Mouse (Mus musculus) spleen, postnatal 10 days (tissue): ENCODE data around the gene Rnaset2a.
"Not testable (repeated sequence)": the region's sequence is repeated elsewhere in the genome, so short reads cannot be mapped to it uniquely, and the experiment has no call there.

ENCODE experiments used
- DNase-seq, 2 experiments: peaks; one replicate each; pipeline ENCODE4 v3.0.0; 2021 to 2022; ENCODE audit warnings: low spot score in 2 of 2

The Rnaset2a gene

GRCm38 (mm10) chr17:8138116-8138515 lies 9.8 kb downstream of the Rnaset2a start:
- not testable (repeated sequence) for DNase-seq

GRCm38 (mm10) chr17:8130849-8131248 lies 17.0 kb downstream of the Rnaset2a start:
- not testable (repeated sequence) for DNase-seq

- not testable (repeated sequence) for DNase-seq
Measured at GRCm38 (mm10) chr17:8129578-8129977, 18.3 kb downstream of the Rnaset2a start.

- not testable (repeated sequence) for DNase-seq
Measured at GRCm38 (mm10) chr17:8128326-8128993, 19.4 kb downstream of the Rnaset2a start.

GRCm38 (mm10) chr17:8124586-8124985 lies 23.3 kb downstream of the Rnaset2a start:
- not testable (repeated sequence) for DNase-seq

GRCm38 (mm10) chr17:8122974-8123373 lies 24.9 kb downstream of the Rnaset2a start:
- not testable (repeated sequence) for DNase-seq

- DNase-seq = not testable (repeated sequence)
Measured at GRCm38 (mm10) chr17:8116928-8117327, 31.0 kb downstream of the Rnaset2a start.

GRCm38 (mm10) chr17:8116378-8116777 lies 31.5 kb downstream of the Rnaset2a start:
- DNase-seq = peak in 1 of 2 experiments; percentile 13

GRCm38 (mm10) chr17:8112199-8112598 lies 35.7 kb downstream of the Rnaset2a start:
- DNase-seq = not testable (repeated sequence)

- not testable (repeated sequence) for DNase-seq
Measured at GRCm38 (mm10) chr17:8101297-8101609, 46.6 kb downstream of the Rnaset2a start.

- DNase-seq = not testable (repeated sequence)
Measured at GRCm38 (mm10) chr17:8100405-8101296, 47.2 kb downstream of the Rnaset2a start.

- DNase-seq = not testable (repeated sequence)
Measured at GRCm38 (mm10) chr17:8096199-8096598, 51.7 kb downstream of the Rnaset2a start.

- DNase-seq = not testable (repeated sequence)
Measured at GRCm38 (mm10) chr17:8095653-8096052, 52.2 kb downstream of the Rnaset2a start.

GRCm38 (mm10) chr17:8092537-8093526 lies 55.1 kb downstream of the Rnaset2a start:
- DNase-seq = not testable (repeated sequence)

- DNase-seq = not testable (repeated sequence)
Measured at GRCm38 (mm10) chr17:8091320-8091719, 56.6 kb downstream of the Rnaset2a start.

GRCm38 (mm10) chr17:8069847-8070246 lies 78.0 kb downstream of the Rnaset2a start:
- not testable (repeated sequence) for DNase-seq
